Mouse (Mus musculus): ENCODE measurements at regions not wholly inside any gene's neighbourhood (a gene's known extent, or its start where the extent isn't known, plus 50 kb on each side); places are given as distances from the start of the nearest gene placed in this dataset.

- DNase-seq (ENCODE audit: low spot score): no peak
- Histone ChIP-seq H3K4me2 (replicated peaks) (no peak overlapping the region), H3K4me3 (replicated peaks; ENCODE audit: low read length) (no peak overlapping the region), H3K27me3 (ENCODE audit: control insufficient read depth, insufficient read depth, low read length) (no peaks in the 10 kb centered on the region), H3K36me3 (replicated peaks; ENCODE audit: control insufficient read depth, insufficient read depth) (no peaks in the 10 kb centered on the region), H3K9ac (no peak overlapping the region), H3K27ac (no peak overlapping the region), H3K4me1 (replicated peaks; ENCODE audit: control insufficient read depth, insufficient read depth, low read length) (no peaks in the 10 kb centered on the region), H3K9me3 (ENCODE audit: control insufficient read depth, low read length) (no peaks in the 10 kb centered on the region)
- ATAC-seq (ENCODE audit: low FRiP score): no peak
- 79% methylated on average over 12 of the region's 12 CpGs for WGBS
These were observed 252.0 kb downstream of the Rplp1 start for GRCm38 (mm10) chr9:61662055-61663028.

- no peak overlapping the region for H3K4me2 ChIP-seq (replicated peaks)
- no peaks in the 10 kb centered on the region for H3K4me1 ChIP-seq (replicated peaks; ENCODE audit: control insufficient read depth, insufficient read depth, low read length)
- 92% methylated on average over 3 of the region's 3 CpGs for WGBS
- ATAC-seq (ENCODE audit: low FRiP score): no peak
- H3K9ac ChIP-seq: no peak overlapping the region
- H3K4me3 ChIP-seq (replicated peaks; ENCODE audit: low read length): no peak overlapping the region
- no peaks in the 10 kb centered on the region for H3K9me3 ChIP-seq (ENCODE audit: control insufficient read depth, low read length)
- no peaks in the 10 kb centered on the region for H3K27me3 ChIP-seq (ENCODE audit: control insufficient read depth, insufficient read depth, low read length)
- H3K27ac ChIP-seq: no peak overlapping the region
- H3K36me3 ChIP-seq (replicated peaks; ENCODE audit: control insufficient read depth, insufficient read depth): no peaks in the 10 kb centered on the region
- DNase-seq (ENCODE audit: low spot score): no peak
These were observed 254.2 kb downstream of the Rplp1 start for GRCm38 (mm10) chr9:61660191-61660590.

- Histone ChIP-seq H3K9ac (no peak overlapping the region), H3K27me3 (ENCODE audit: control insufficient read depth, insufficient read depth, low read length) (no peaks in the 10 kb centered on the region), H3K36me3 (replicated peaks; ENCODE audit: control insufficient read depth, insufficient read depth) (no peaks in the 10 kb centered on the region), H3K9me3 (ENCODE audit: control insufficient read depth, low read length) (no peaks in the 10 kb centered on the region), H3K4me3 (replicated peaks; ENCODE audit: low read length) (no peak overlapping the region), H3K4me1 (replicated peaks; ENCODE audit: control insufficient read depth, insufficient read depth, low read length) (no peaks in the 10 kb centered on the region), H3K4me2 (replicated peaks) (no peak overlapping the region), H3K27ac (no peak overlapping the region)
- 90% methylated on average over 8 of the region's 8 CpGs for WGBS
- DNase-seq (ENCODE audit: low spot score): no peak
- no peak for ATAC-seq (ENCODE audit: low FRiP score)
These were observed 256.3 kb downstream of the Rplp1 start for GRCm38 (mm10) chr9:61657996-61658395.

GRCm38 (mm10) chr9:61655433-61655981, 258.8 kb downstream of the Rplp1 start:
- no peak overlapping the region for H3K9ac ChIP-seq
- no peak overlapping the region for H3K27ac ChIP-seq
- WGBS: 69% methylated on average over 9 of the region's 9 CpGs
- DNase-seq (ENCODE audit: low spot score) (no peak), ATAC-seq (ENCODE audit: low FRiP score) (no peak)
- H3K4me2 ChIP-seq (replicated peaks): no peak overlapping the region
- no peak overlapping the region for H3K4me3 ChIP-seq (replicated peaks; ENCODE audit: low read length)
- H3K36me3 ChIP-seq (replicated peaks; ENCODE audit: control insufficient read depth, insufficient read depth): no peaks in the 10 kb centered on the region
- H3K4me1 ChIP-seq (replicated peaks; ENCODE audit: control insufficient read depth, insufficient read depth, low read length): no peaks in the 10 kb centered on the region
- H3K9me3 ChIP-seq (ENCODE audit: control insufficient read depth, low read length): no peaks in the 10 kb centered on the region
- H3K27me3 ChIP-seq (ENCODE audit: control insufficient read depth, insufficient read depth, low read length): no peaks in the 10 kb centered on the region

DNA sequence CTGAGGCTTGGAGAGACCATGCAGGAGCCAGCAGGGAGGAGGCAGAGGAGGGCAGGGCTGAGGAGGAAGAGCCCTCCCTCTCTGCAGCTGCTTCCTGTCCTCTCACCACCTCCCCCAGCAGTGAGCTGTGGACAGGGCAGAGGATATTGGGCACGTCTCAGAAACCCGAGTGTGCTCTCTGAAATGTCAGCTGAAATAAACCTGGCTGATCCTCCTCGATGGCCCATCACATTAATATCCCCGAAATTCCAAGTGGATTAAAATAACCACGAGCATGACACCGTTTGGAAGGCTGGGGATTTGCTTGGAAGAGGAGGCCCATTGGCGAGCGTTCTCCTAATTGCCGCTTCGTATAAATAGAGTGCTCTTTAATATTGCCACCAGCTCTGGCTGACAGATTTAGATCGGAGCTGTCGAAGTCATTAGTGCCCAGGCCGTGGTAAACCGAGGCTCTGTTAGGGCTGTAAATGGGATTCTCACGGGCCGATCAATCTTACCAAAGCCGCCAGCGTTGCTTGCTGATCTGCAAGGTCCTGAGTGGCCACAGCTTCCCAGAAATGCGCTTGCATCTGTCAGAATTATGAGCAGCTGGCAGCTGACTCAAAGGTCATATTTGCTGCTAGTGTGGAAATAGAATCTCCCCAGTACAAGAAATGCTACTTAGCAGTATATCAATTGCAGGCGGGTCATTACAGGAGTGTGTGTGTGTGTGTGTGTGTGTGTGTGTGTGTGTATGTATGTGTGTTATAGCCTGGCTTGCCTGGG, 268.5 kb downstream of the Rplp1 start:
- no peaks in the 10 kb centered on the region for H3K36me3 ChIP-seq (replicated peaks; ENCODE audit: control insufficient read depth, insufficient read depth)
- H3K4me2 ChIP-seq (replicated peaks): no peak overlapping the region; the same call in 1 of the 2 replicates
- H3K9me3 ChIP-seq (ENCODE audit: control insufficient read depth, low read length): no peaks in the 10 kb centered on the region
- no peaks in the 10 kb centered on the region for H3K27me3 ChIP-seq (ENCODE audit: control insufficient read depth, insufficient read depth, low read length)
- peaks cover 12% of the 10 kb centered on the region; the same call in 1 of the 2 replicates for H3K4me1 ChIP-seq (replicated peaks; ENCODE audit: control insufficient read depth, insufficient read depth, low read length)
- H3K9ac ChIP-seq: peak overlapping the region; percentile 25; the same call in 1 of the 2 replicates
- no peak overlapping the region for H3K4me3 ChIP-seq (replicated peaks; ENCODE audit: low read length)
- peak overlapping the region; percentile 68; the same call in 1 of the 2 replicates for H3K27ac ChIP-seq
- DNase-seq (ENCODE audit: low spot score): peak; percentile 45
- ATAC-seq (ENCODE audit: low FRiP score): peak; percentile 66
- 45% methylated on average over 20 of the region's 20 CpGs for WGBS

DNA sequence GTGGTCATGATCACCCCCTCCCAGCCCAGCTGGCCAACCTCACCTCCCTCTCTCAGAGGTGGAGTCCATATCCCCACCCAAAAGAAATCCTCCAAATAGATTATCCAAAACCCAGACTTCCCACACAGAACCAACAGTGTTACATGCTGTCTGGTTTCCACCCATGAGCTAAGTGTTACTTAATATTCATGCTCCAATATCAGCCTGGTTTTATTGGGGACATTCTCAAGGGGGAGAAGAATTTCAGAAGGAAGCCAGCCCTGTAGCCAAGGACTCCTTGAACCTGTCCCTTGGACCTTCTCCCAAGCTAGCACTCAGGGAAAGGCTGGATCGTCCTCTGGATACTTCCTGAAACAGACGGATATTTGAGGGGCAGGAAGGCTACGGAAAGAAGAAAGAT, 268.6 kb downstream of the Tle3 start:
- DNase-seq (ENCODE audit: low spot score): no peak
- Histone ChIP-seq H3K4me3 (replicated peaks; ENCODE audit: low read length) (no peak overlapping the region), H3K27me3 (ENCODE audit: control insufficient read depth, insufficient read depth, low read length) (no peaks in the 10 kb centered on the region; the same call in 1 of the 2 replicates), H3K36me3 (replicated peaks; ENCODE audit: control insufficient read depth, insufficient read depth) (no peaks in the 10 kb centered on the region), H3K4me1 (replicated peaks; ENCODE audit: control insufficient read depth, insufficient read depth, low read length) (peaks cover under 1% of the 10 kb centered on the region; the same call in 1 of the 2 replicates), H3K4me2 (replicated peaks) (no peak overlapping the region), H3K9me3 (ENCODE audit: control insufficient read depth, low read length) (no peaks in the 10 kb centered on the region), H3K9ac (no peak overlapping the region), H3K27ac (no peak overlapping the region)
- ATAC-seq (ENCODE audit: low FRiP score): no peak
- 90% methylated on average over 3 of the region's 3 CpGs for WGBS

DNA sequence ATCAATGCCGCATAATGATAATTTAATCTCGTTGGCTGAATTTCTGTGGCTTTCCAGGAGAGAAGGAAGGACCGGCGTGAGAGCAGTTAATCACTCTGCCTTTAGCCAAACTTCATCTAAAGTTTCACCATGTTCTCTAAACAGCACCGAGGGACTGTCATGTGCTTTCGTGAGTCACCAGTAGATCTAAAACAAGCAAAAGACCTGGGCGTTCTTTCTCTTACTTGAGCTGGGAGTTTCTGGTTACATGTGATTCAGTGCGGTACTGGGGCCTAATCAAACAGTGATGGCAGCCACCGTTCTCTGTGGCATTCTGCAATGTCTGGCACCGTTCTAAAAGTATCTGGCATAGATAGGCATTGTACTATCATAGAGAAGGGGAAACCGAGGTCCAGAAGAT, 266.7 kb downstream of the Tle3 start:
- Histone ChIP-seq H3K4me2 (replicated peaks) (no peak overlapping the region), H3K9ac (no peak overlapping the region), H3K27ac (no peak overlapping the region), H3K9me3 (ENCODE audit: control insufficient read depth, low read length) (no peaks in the 10 kb centered on the region), H3K36me3 (replicated peaks; ENCODE audit: control insufficient read depth, insufficient read depth) (no peaks in the 10 kb centered on the region), H3K4me3 (replicated peaks; ENCODE audit: low read length) (no peak overlapping the region), H3K27me3 (ENCODE audit: control insufficient read depth, insufficient read depth, low read length) (no peaks in the 10 kb centered on the region; the same call in 1 of the 2 replicates), H3K4me1 (replicated peaks; ENCODE audit: control insufficient read depth, insufficient read depth, low read length) (no peaks in the 10 kb centered on the region)
- 95% methylated on average over 11 of the region's 11 CpGs for WGBS
- ATAC-seq (ENCODE audit: low FRiP score): no peak
- DNase-seq (ENCODE audit: low spot score): no peak

DNA sequence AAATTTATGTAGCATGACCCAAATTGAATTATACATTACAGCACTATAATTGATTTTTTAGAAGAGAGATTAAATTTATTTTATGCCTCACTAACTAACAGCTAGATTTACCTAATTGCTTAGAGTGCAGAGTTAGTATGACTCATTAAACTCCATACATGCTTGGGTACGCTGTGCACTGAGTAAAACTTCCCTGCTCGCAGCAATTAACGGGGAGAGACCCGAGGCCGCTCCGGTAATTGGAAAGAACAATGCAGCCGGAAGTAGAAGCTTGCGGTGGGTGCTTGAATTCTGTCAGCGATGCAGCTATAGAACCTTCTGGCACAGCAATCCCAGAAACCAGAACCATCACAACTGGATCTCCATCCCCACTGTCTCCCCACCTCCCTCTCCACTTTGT, 261.8 kb downstream of the Tle3 start:
- no peaks in the 10 kb centered on the region for H3K9me3 ChIP-seq (ENCODE audit: control insufficient read depth, low read length)
- no peaks in the 10 kb centered on the region for H3K36me3 ChIP-seq (replicated peaks; ENCODE audit: control insufficient read depth, insufficient read depth)
- H3K9ac ChIP-seq: no peak overlapping the region
- H3K4me2 ChIP-seq (replicated peaks): no peak overlapping the region
- DNase-seq (ENCODE audit: low spot score): no peak
- no peak for ATAC-seq (ENCODE audit: low FRiP score)
- no peaks in the 10 kb centered on the region for H3K4me1 ChIP-seq (replicated peaks; ENCODE audit: control insufficient read depth, insufficient read depth, low read length)
- WGBS: 54% methylated on average over 9 of the region's 9 CpGs
- no peak overlapping the region for H3K4me3 ChIP-seq (replicated peaks; ENCODE audit: low read length)
- no peak overlapping the region; the same call in 1 of the 2 replicates for H3K27ac ChIP-seq
- H3K27me3 ChIP-seq (ENCODE audit: control insufficient read depth, insufficient read depth, low read length): no peaks in the 10 kb centered on the region; the same call in 1 of the 2 replicates

DNA sequence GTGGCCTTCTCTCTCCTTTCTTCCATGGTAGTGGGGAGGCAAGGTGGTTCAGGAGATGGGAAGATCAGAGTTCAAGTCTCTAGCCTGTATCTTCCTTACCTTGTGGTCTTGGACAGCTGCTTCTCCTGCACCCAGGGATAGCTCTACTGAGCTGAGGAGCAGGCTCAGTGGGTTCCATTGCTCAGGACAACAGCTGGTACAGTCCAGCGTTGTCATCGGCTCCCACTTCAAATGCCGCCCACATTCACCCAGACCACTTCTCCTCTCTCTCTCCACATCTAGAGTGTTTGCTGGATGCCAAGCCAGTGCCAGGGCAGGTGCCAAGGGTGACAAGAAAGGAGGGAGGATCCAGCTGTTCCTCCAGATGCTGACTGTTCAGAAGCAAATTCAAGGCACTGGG, 260.4 kb downstream of the Tle3 start:
- Histone ChIP-seq H3K4me2 (replicated peaks) (no peak overlapping the region), H3K36me3 (replicated peaks; ENCODE audit: control insufficient read depth, insufficient read depth) (no peaks in the 10 kb centered on the region), H3K27me3 (ENCODE audit: control insufficient read depth, insufficient read depth, low read length) (no peaks in the 10 kb centered on the region; the same call in 1 of the 2 replicates), H3K27ac (no peak overlapping the region), H3K4me3 (replicated peaks; ENCODE audit: low read length) (no peak overlapping the region), H3K4me1 (replicated peaks; ENCODE audit: control insufficient read depth, insufficient read depth, low read length) (no peaks in the 10 kb centered on the region), H3K9ac (no peak overlapping the region), H3K9me3 (ENCODE audit: control insufficient read depth, low read length) (no peaks in the 10 kb centered on the region)
- ATAC-seq (ENCODE audit: low FRiP score): no peak
- 85% methylated on average over 3 of the region's 3 CpGs for whole genome bisulfite sequencing
- DNase-seq (ENCODE audit: low spot score): no peak

All from hindbrain, embryonic 14.5 days (tissue).